Mouse (Mus musculus) brown adipose tissue, adult 24 weeks (tissue): Measurements from ENCODE around the gene Skor1. TPM values are rescaled to one million over a fixed set of nuclear protein-coding genes. Genes with fewer than 3 reads are reported as not detected.
A peak's percentile ranks its signal among the peaks of the same experiment; 100 is the strongest.

Source experiments
- H3K27ac ChIP-seq: fragments of 200-500 bp; replicated peaks from 2 replicates; pipeline ENCODE4 v1.5.1; 2012; ENCODE audit warnings: low read depth, mild to moderate bottlenecking, low read length
- H3K4me1 ChIP-seq: fragments of 200-500 bp; 2 replicates; pipeline ENCODE4 v1.6.1; 2012; ENCODE audit warnings: low read length, mixed read lengths; ENCODE audit not compliant: control insufficient read depth, insufficient read depth, insufficient read length
- H3K4me3 ChIP-seq: fragments of 200-500 bp; 2 replicates; pipeline ENCODE4 v1.5.1; 2012; ENCODE audit warnings: low read depth, mild to moderate bottlenecking, low read length, moderate library complexity; ENCODE audit not compliant: insufficient read depth
- polyA plus RNA-seq: library from polyadenylated mRNA; stranded (reverse); fragments of >200 nt; gene quantifications from 2 replicates; pipeline ENCODE4 v1.2.4, GENCODE M21; 2012; ENCODE audit not compliant: missing spikeins, insufficient read depth, insufficient read length

Skor1 gene
- not detected in 2 replicates for polyA plus RNA-seq

- no peak within 1 kb of the TSS for H3K27ac ChIP-seq
- H3K4me1 ChIP-seq = peaks cover 20% of the 10 kb centered on the region
- H3K4me3 ChIP-seq = peak within 1 kb of the TSS; percentile 32; the same call in 1 of the 2 replicates
These were observed at the start of gene Skor1 for GRCm38 (mm10) chr9:63148410-63149371. Gene Skor1 (minus strand): TSS chr9:63148961.

- Histone ChIP-seq H3K4me1 (peaks cover 6% of the 10 kb centered on the region), H3K27ac (no peak overlapping the region), H3K4me3 (no peak overlapping the region)
These were observed 48.5 kb upstream of the Skor1 start for GRCm38 (mm10) chr9:63197252-63197651.

GRCm38 (mm10) chr9:63196114-63196682 lies 47.4 kb upstream of the Skor1 start:
- Histone ChIP-seq H3K4me1 (peaks cover 6% of the 10 kb centered on the region), H3K27ac (no peak overlapping the region), H3K4me3 (no peak overlapping the region)

GRCm38 (mm10) chr9:63195523-63195922 lies 46.8 kb upstream of the Skor1 start:
- Histone ChIP-seq H3K4me3 (no peak overlapping the region), H3K4me1 (peaks cover 6% of the 10 kb centered on the region), H3K27ac (no peak overlapping the region)

- no peak overlapping the region for H3K27ac ChIP-seq
- H3K4me3 ChIP-seq = no peak overlapping the region
- peaks cover 6% of the 10 kb centered on the region for H3K4me1 ChIP-seq
These were observed 46.0 kb upstream of the Skor1 start for GRCm38 (mm10) chr9:63194791-63195190.

- peaks cover 4% of the 10 kb centered on the region for H3K4me1 ChIP-seq
- no peak overlapping the region for H3K27ac ChIP-seq
- no peak overlapping the region for H3K4me3 ChIP-seq
These were observed 44.0 kb upstream of the Skor1 start for GRCm38 (mm10) chr9:63192809-63193208.

GRCm38 (mm10) chr9:63187310-63187709 lies 38.5 kb upstream of the Skor1 start:
- Histone ChIP-seq H3K4me1 (no peaks in the 10 kb centered on the region), H3K27ac (no peak overlapping the region), H3K4me3 (no peak overlapping the region)

- no peak overlapping the region for H3K4me3 ChIP-seq
- no peak overlapping the region for H3K27ac ChIP-seq
- H3K4me1 ChIP-seq = no peaks in the 10 kb centered on the region
These were observed 36.5 kb upstream of the Skor1 start for GRCm38 (mm10) chr9:63185249-63185648.

GRCm38 (mm10) chr9:63183864-63184263 lies 35.1 kb upstream of the Skor1 start:
- Histone ChIP-seq H3K4me1 (no peaks in the 10 kb centered on the region), H3K27ac (no peak overlapping the region), H3K4me3 (no peak overlapping the region)

GRCm38 (mm10) chr9:63182306-63182960 lies 33.7 kb upstream of the Skor1 start:
- Histone ChIP-seq H3K4me3 (no peak overlapping the region), H3K27ac (no peak overlapping the region), H3K4me1 (no peaks in the 10 kb centered on the region)

GRCm38 (mm10) chr9:63181337-63182178 lies 32.8 kb upstream of the Skor1 start:
- Histone ChIP-seq H3K27ac (no peak overlapping the region), H3K4me3 (no peak overlapping the region), H3K4me1 (no peaks in the 10 kb centered on the region)

- H3K4me1 ChIP-seq = no peaks in the 10 kb centered on the region
- H3K4me3 ChIP-seq = no peak overlapping the region
- no peak overlapping the region for H3K27ac ChIP-seq
These were observed 29.5 kb upstream of the Skor1 start for GRCm38 (mm10) chr9:63178296-63178695.

- H3K27ac ChIP-seq = no peak overlapping the region
- H3K4me3 ChIP-seq = no peak overlapping the region
- no peaks in the 10 kb centered on the region for H3K4me1 ChIP-seq
These were observed 25.4 kb upstream of the Skor1 start for GRCm38 (mm10) chr9:63174001-63174721.

GRCm38 (mm10) chr9:63171951-63172350 lies 23.2 kb upstream of the Skor1 start:
- Histone ChIP-seq H3K4me3 (no peak overlapping the region), H3K27ac (no peak overlapping the region), H3K4me1 (no peaks in the 10 kb centered on the region)
